Mouse (Mus musculus) bone marrow macrophage, adult 2 months (primary cell): Measurements from ENCODE around the gene Arpp19.

ENCODE experiments used
- CTCF ChIP-seq: IDR thresholded peaks from 2 replicates; pipeline ENCODE4 v1.5.1; 2012; ENCODE audit warnings: low read depth, mild to moderate bottlenecking, low read length, moderate library complexity
- POLR2A ChIP-seq: IDR thresholded peaks from 2 replicates; pipeline ENCODE4 v1.6.1; 2012; ENCODE audit warnings: mild to moderate bottlenecking, low read depth, low read length, borderline replicate concordance

DNA sequence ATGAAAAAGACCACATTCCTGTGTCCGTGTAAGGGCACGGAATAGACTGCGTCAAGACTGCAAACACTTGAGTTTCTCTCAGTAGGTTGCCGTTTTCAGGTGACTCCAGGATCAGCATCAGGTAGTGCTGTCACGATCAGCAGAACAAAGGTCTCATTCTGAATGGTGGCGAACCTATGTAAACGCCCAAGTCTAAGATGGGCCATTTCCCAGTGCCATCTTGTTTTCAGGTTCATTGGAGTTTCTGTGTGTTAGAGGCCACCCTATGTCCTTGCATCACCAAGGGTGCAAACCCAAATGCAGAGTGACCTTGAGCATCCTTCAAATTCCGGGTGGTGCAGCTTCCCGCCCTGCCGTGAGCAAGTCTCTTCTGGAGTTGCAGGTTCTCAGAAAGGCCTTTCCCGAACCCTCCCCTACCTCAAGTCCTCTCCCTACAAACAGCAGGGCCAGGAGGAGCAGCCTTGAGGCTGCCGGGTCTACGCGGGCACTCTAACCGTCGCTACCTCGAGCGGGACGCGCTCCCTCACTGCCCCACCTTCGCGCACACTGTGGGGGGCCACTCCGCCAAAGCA, 33.1 kb downstream of the Arpp19 start, which contains the start of gene Myo5a:
- no peak for TF ChIP-seq CTCF
- no peak for TF ChIP-seq POLR2A
